Mouse (Mus musculus) heart, embryonic 16.5 days (tissue): ENCODE results near the gene Nfix. TPM values are rescaled to one million over a fixed set of nuclear protein-coding genes. Genes with fewer than 3 reads are reported as not detected.
A peak's percentile ranks its signal among the peaks of the same experiment; 100 is the strongest.

Experiments used
- ATAC-seq: fragments of 200-750 bp; cut with Nextera tagmentation; replicated peaks from 2 replicates; pipeline ENCODE4 v1.8.0; 2017; ENCODE audit warnings: moderate number of reproducible peaks; ENCODE audit not compliant: insufficient read depth, low FRiP score; ENCODE audit errors: extremely low read depth
- H3K27ac ChIP-seq: fragments of 300-500 bp; sonication (generic); 2 replicates; pipeline ENCODE4 v1.5.1; 2014; ENCODE audit warnings: mild to moderate bottlenecking, low read length, control low read depth, moderate library complexity
- H3K27me3 ChIP-seq: fragments of 300-500 bp; sonication (generic); 2 replicates; pipeline ENCODE4 v1.6.1; 2014; ENCODE audit warnings: low read length, mixed read lengths; ENCODE audit not compliant: control insufficient read depth, insufficient read depth
- H3K36me3 ChIP-seq: fragments of 300-500 bp; sonication (generic); 2 replicates; pipeline ENCODE4 v1.6.1; 2014; ENCODE audit not compliant: control insufficient read depth, insufficient read depth
- H3K4me1 ChIP-seq: fragments of 300-500 bp; sonication (generic); 2 replicates; pipeline ENCODE4 v1.6.1; 2014; ENCODE audit warnings: low read length, mixed read lengths; ENCODE audit not compliant: control insufficient read depth, insufficient read depth
- H3K4me2 ChIP-seq: fragments of 300-500 bp; sonication (generic); 2 replicates; pipeline ENCODE4 v1.6.1; 2014; ENCODE audit warnings: low read depth, mild to moderate bottlenecking, control low read depth, low read length
- H3K4me3 ChIP-seq: fragments of 300-500 bp; sonication (generic); 2 replicates; pipeline ENCODE4 v1.5.1; 2014; ENCODE audit warnings: mild to moderate bottlenecking, control low read depth, low read length
- H3K9ac ChIP-seq: fragments of 300-500 bp; sonication (generic); 2 replicates; pipeline ENCODE4 v1.6.1; 2014; ENCODE audit warnings: low read length, control low read depth
- H3K9me3 ChIP-seq: fragments of 300-500 bp; sonication (generic); replicated peaks from 2 replicates; pipeline ENCODE4 v1.6.1; 2016; ENCODE audit warnings: low read length; ENCODE audit not compliant: control insufficient read depth
- WGBS: fragments of 180-500 bp; shearing (Covaris S2); extraction: QIAGEN DNeasy Blood & Tissue Kit; methylation state at CpG from one replicate; pipeline ENCODE4 v1.1.7; 2014; 5-methylcytosine and 5-hydroxymethylcytosine counted together
- polyA plus RNA-seq: library from polyadenylated mRNA; unstranded; fragments of >200 nt; fragmentation: Nextera tagmentation; extraction: Ambion mirVana; gene quantifications from 2 replicates; pipeline ENCODE4 v1.2.1, GENCODE M21; 2015

Gene Nfix
- polyA plus RNA-seq, 1 experiment from 2014 or later = 12.7 TPM

- no peak overlapping the region for H3K27ac ChIP-seq
- no peaks in the 10 kb centered on the region for H3K27me3 ChIP-seq
- ATAC-seq = no peak
- no peaks in the 10 kb centered on the region for H3K9me3 ChIP-seq
- H3K4me1 ChIP-seq = peaks cover 10% of the 10 kb centered on the region
- 89% methylated on average over 6 of the region's 6 CpGs for WGBS
- no peak overlapping the region for H3K9ac ChIP-seq
- H3K36me3 ChIP-seq = peaks cover 40% of the 10 kb centered on the region
- H3K4me3 ChIP-seq = no peak overlapping the region
- H3K4me2 ChIP-seq = no peak overlapping the region
Measured at GRCm38 (mm10) chr8:84695140-84695539, 105.0 kb downstream of the Nfix start.

GRCm38 (mm10) chr8:84693332-84693731, 106.8 kb downstream of the Nfix start:
- Histone ChIP-seq H3K9ac (no peak overlapping the region), H3K27me3 (no peaks in the 10 kb centered on the region), H3K4me2 (no peak overlapping the region), H3K36me3 (peaks cover 35% of the 10 kb centered on the region), H3K27ac (no peak overlapping the region), H3K4me1 (peaks cover 10% of the 10 kb centered on the region), H3K4me3 (no peak overlapping the region), H3K9me3 (no peaks in the 10 kb centered on the region)
- WGBS = 66% methylated on average over 4 of the region's 4 CpGs
- ATAC-seq = no peak

- no peaks in the 10 kb centered on the region for H3K27me3 ChIP-seq
- peak overlapping the region; percentile 67 for H3K27ac ChIP-seq
- H3K36me3 ChIP-seq = peaks cover 12% of the 10 kb centered on the region
- peaks cover 31% of the 10 kb centered on the region for H3K4me1 ChIP-seq
- ATAC-seq = peak; percentile 81
- H3K4me3 ChIP-seq = peak overlapping the region; percentile 84
- H3K4me2 ChIP-seq = peak overlapping the region; percentile 95
- peak overlapping the region; percentile 84 for H3K9ac ChIP-seq
- under 1% methylated on average over 47 of the region's 47 CpGs for WGBS
- H3K9me3 ChIP-seq = no peaks in the 10 kb centered on the region
Measured at GRCm38 (mm10) chr8:84689091-84689915, 110.8 kb downstream of the Nfix start.

- Histone ChIP-seq H3K36me3 (peaks cover 8% of the 10 kb centered on the region), H3K4me1 (peaks cover 31% of the 10 kb centered on the region), H3K27me3 (no peaks in the 10 kb centered on the region), H3K9me3 (no peaks in the 10 kb centered on the region), H3K4me2 (peak within 1 kb of the TSS; percentile 87), H3K9ac (peak within 1 kb of the TSS; percentile 99), H3K4me3 (peak within 1 kb of the TSS; percentile 95), H3K27ac (peak within 1 kb of the TSS; percentile 89)
- peak; percentile 77 for ATAC-seq
- under 1% methylated on average over 37 of the region's 37 CpGs for WGBS
Measured at GRCm38 (mm10) chr8:84687705-84688100, 112.4 kb downstream of the Nfix start, which contains the start of gene Nacc1. Nacc1 (minus strand) TSS chr8:84687862.

- peaks cover 33% of the 10 kb centered on the region for H3K4me1 ChIP-seq
- peak overlapping the region; percentile 95 for H3K4me3 ChIP-seq
- ATAC-seq = peak; percentile 31
- H3K9ac ChIP-seq = peak overlapping the region; percentile 99
- no peaks in the 10 kb centered on the region for H3K27me3 ChIP-seq
- peaks cover 2% of the 10 kb centered on the region; the same call in 1 of the 2 replicates for H3K36me3 ChIP-seq
- H3K4me2 ChIP-seq = peak overlapping the region; percentile 87
- no peaks in the 10 kb centered on the region for H3K9me3 ChIP-seq
- WGBS = under 1% methylated on average over 42 of the region's 62 CpGs
- H3K27ac ChIP-seq = peak overlapping the region; percentile 89
Measured at GRCm38 (mm10) chr8:84687003-84687704, 113.0 kb downstream of the Nfix start.

GRCm38 (mm10) chr8:84686191-84687002, 113.7 kb downstream of the Nfix start, which contains the start of gene Trmt1:
Trmt1 (plus strand) TSS chr8:84686307.
- 0 out of 2 replicates have a peak, but pooled peaks have one; percentile 10 for ATAC-seq
- peaks cover 37% of the 10 kb centered on the region for H3K4me1 ChIP-seq
- WGBS = 11% methylated on average over 20 of the region's 20 CpGs

GRCm38 (mm10) chr8:84684537-84684936, 115.6 kb downstream of the Nfix start:
- Histone ChIP-seq H3K4me3 (no peak overlapping the region), H3K27me3 (no peaks in the 10 kb centered on the region), H3K4me1 (peaks cover 31% of the 10 kb centered on the region), H3K27ac (no peak overlapping the region), H3K9me3 (no peaks in the 10 kb centered on the region), H3K36me3 (no peaks in the 10 kb centered on the region), H3K9ac (no peak overlapping the region), H3K4me2 (no peak overlapping the region)
- WGBS = 53% methylated on average over 3 of the region's 3 CpGs
- no peak for ATAC-seq

More at GRCm38 (mm10) chr8:84686191-84687002, 113.7 kb downstream of the Nfix start, which contains the start of gene Trmt1:
- H3K4me3 ChIP-seq = peak within 1 kb of the TSS; percentile 95
- peak within 1 kb of the TSS; percentile 99 for H3K9ac ChIP-seq
- peak within 1 kb of the TSS; percentile 89 for H3K27ac ChIP-seq
- H3K9me3 ChIP-seq = no peaks in the 10 kb centered on the region
- no peaks in the 10 kb centered on the region for H3K36me3 ChIP-seq
- H3K27me3 ChIP-seq = no peaks in the 10 kb centered on the region
- H3K4me2 ChIP-seq = peak within 1 kb of the TSS; percentile 87

GRCm38 (mm10) chr8:84682257-84682656, 117.9 kb downstream of the Nfix start:
- Histone ChIP-seq H3K36me3 (no peaks in the 10 kb centered on the region; the same call in 1 of the 2 replicates), H3K4me3 (no peak overlapping the region), H3K27ac (no peak overlapping the region), H3K4me1 (peaks cover 25% of the 10 kb centered on the region), H3K9ac (no peak overlapping the region), H3K9me3 (no peaks in the 10 kb centered on the region), H3K4me2 (no peak overlapping the region), H3K27me3 (no peaks in the 10 kb centered on the region)
- 70% methylated on average over 2 of the region's 2 CpGs for WGBS
- ATAC-seq = no peak
